Mouse (Mus musculus): ENCODE measurements at regions not wholly inside any gene's neighbourhood (a gene's known extent, or its start where the extent isn't known, plus 50 kb on each side); places are given as distances from the start of the nearest gene placed in this dataset.

DNA sequence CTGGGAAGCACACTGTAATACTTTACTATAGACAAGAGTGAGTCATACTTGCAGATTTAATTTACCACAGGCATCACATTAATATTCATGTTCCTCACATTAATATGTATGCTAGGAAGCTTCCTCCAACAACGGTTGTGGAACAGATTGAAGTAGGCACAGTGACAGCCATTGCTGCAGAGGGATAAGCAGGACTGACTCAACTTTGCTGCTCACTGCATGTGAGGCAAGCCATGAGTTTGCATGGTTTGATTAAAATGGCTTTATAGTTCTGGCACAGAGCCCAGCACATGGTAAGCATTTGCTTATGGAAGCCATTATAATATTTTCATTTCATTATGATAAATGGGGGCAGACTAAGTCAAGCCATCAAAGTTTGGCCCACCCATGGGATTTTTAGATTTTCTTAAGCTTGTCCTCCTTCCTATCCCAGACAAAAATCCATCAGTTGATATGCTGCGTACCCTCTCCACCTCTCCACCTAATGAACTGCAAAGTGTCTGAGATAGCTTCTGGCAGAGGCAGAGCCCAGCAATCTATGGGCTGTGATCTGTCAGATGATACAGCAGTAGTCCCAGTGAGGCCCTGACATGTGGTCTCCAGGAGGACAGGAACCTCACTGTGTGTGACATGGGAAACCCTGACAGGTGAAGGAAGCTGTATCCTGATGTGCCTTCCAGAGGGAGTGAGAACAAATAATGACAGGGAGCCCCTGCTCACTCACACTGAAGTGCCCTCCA, 109.6 kb upstream of the Arrdc4 start:
- no peak for DNase-seq (ENCODE audit: low read depth in 2 of 2, low spot score in 2 of 2)

DNA sequence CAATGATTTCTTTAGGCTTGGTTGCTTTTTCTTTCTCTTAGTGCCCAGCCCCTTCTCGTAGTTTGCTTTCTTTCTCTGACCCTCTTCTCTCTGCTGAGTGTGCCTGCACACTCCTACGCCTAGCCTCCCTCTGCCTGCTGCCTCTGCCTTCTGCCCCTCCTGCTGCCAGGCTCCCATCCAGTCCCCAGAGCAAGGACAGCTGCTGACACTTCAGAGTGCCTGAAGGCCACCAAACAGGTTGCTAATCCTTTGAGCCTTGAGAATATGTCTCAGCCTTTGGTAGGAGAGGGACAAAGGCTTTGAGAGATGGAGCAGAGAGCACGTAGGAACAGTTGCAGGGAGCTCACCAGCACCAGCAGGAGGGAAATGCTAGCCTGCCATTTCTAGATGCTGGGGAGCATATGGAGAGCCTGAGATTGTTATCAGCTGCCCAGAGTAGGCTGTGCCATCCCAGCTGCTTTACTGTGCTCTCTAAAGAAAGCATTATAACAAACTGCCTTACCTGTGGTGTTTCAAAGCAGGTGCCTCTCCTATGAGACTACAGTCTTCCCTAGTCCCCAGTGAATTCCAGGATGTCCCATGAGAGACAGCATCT, 103.0 kb upstream of the Arrdc4 start:
- no peak for DNase-seq (ENCODE audit: low read depth in 2 of 2, low spot score in 2 of 2)

DNA sequence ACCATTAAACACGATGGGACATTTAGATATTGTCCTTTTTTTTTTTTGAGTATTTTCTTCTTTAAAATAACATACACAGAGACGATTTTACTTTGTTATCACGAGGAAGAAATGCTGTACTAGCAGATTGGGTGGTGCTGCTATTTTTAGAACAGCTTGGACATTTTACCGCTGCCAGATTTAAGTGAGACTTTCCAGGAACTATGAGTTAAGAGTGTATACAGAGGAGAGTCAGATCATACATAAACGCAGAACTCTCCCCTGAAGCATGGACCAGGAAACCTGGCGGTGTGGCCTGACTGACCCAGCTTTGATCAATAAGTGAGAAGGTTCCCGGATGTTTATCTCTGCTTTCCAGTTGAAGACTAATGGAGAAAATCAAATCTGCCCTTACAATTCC, 95.6 kb upstream of the Arrdc4 start:
- no peak for DNase-seq (ENCODE audit: low read depth in 2 of 2, low spot score in 2 of 2)

DNA sequence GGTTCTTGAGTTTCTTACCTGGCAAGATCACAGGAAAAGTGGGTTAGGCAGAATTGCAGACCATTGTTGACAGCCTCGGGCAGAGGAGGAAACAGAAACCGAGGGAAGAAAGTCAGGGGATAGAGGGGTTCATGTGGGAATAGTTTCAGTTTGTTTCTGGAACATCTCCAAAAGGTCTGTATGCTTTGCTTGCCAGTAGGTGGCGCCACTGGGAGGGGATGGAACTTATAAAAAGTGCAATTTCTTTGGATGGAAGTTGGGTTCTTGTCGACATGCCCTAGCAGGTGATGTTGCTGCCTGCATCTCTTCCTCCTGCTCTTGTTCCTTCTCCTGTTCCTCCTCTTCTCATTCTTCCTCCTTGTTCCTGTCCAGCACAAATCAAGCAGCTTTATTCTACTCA, 94.3 kb upstream of the Arrdc4 start:
- DNase-seq (ENCODE audit: low read depth in 2 of 2, low spot score in 2 of 2), result no peak

DNA sequence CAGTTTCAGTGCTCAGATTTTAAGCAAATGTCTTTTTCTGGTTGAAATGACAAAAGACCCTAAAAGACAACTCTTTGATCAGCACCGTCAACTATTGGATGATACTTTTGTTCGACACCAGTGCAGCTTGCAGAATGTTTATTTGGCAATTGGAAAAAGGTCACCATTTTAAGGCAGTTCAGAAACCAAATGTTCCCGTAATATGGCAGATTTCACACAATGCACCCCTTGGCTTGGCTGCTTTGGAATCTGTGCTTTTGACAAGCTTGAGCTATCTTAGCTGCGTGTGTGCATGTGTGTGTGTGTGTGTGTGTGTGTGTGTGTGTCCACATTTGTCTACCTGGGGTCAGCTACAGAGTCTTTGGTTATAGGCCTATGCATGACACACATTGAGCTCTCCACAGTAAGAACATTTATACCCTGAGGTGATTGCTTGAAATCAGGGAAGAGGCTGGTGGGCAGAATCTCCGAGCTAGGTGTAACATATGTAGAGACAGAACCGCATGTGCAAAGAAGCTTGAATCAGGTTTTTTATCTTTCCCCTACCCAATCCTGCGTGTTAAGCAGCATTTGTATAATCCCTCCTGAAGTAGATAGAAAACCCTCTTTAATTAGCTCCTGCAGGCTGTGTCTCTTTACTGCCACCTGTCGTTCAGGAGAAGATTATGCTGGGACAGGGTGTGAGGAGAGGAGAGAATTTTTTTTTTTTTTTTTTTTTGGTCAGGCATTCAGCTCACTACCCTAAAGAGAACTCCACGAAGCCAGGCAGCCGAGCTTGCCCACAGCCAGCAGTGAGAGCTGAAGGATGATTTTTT, 85.1 kb upstream of the Arrdc4 start:
- DNase-seq (ENCODE audit: low read depth in 2 of 2, low spot score in 2 of 2), result no peak

DNA sequence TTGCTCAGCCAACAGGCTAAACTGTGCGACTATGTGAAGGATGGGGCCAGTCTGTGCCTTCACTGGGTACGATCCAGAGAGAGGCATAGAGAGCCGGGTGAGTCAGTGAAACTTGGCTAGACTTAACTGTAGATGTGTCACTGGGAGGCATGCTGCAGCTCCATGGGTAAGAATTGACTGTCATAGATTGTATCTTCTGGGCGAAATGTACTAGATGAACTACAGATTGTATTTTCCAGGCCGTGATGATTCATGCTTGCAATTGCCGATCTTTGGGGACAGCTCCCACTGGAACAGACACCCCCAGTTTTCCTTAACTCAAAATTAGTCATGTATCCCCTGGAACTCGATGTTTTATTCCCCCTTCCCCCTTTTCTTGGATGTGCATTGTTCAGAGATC, 84.5 kb upstream of the Arrdc4 start:
- DNase-seq (ENCODE audit: low read depth in 2 of 2, low spot score in 2 of 2), result no peak

DNA sequence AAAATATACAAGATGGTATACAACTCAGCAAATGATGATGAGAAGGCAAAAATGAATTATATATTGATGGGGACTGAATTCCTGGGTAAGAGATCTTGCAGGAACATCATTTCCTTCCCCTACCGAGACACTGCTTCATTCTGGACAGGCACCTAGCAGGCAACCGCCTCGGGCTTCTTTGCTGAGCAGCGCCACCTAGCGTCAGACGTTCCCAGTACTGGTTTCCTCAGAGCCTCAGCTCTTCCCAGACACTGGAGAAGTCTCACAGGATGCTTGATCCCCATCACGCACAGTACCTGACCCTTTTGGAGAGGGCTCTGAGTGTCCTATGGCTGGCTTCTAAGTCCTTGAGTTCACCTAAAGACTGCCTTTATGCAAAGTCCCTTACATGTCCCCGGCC, 80.8 kb upstream of the Arrdc4 start:
- no peak for DNase-seq (ENCODE audit: low read depth in 2 of 2, low spot score in 2 of 2)

DNA sequence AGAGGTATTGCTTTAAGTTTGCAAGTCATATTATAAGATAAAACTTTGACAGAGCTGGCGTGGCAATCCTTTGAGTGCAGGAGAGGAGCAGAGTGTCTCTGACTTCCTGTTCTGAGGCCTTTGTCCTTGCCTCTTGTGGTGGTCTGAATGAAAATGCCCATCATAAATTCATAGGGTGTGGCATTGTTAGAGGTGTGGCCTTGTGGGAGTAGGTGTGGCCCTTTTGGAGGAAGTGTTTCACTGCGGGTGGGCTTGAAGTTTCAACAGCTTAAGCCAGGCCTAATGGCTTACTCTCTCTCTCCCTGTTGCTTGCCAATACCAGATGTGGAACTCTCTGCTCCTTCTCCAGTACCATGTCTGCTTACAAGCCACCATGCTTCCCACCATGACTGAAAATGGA, 75.4 kb upstream of the Arrdc4 start:
- no peak for DNase-seq (ENCODE audit: low read depth in 2 of 2, low spot score in 2 of 2)

DNA sequence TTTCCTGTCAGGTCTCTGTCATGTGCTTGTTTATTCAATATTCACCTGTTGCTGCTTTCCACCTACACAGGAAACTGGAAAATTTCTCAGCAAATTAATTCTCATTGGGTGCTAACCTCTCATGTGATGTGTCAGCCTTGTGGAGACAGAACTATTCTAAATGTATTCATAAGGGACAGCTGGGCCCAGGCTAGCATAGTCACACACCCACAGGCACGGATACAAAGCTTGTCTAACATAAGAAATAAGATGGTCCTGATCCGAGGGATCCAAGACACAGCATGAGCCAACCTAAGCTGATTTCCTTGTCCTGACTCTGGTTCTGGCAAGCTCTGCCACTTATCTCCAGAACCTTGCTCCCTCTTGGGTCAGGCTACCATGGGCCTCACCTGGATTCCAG, 74.6 kb upstream of the Arrdc4 start:
- DNase-seq (ENCODE audit: low read depth in 2 of 2, low spot score in 2 of 2), result no peak

DNA sequence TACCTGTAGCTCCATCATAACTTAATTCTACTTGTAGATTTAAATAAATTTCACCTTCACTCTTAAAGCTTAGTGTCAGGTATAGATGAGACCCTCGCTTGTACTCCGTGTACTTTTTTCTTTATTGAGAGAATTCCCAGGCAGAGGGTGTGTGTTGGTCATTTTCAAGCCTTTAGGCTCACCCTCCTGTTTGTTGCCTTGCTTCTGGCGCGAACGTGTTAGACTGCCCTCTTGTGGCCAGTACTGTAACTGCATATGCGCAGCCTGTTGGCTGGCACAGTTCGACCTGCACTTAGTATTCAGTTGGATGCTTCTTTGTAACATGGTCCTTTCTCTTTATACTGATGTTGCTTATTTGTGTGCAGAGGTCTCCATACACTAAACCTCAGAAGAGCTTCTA, 74.1 kb upstream of the Arrdc4 start:
- DNase-seq (ENCODE audit: low read depth in 2 of 2, low spot score in 2 of 2), result peak in 1 of 2 experiments; percentile 15

DNA sequence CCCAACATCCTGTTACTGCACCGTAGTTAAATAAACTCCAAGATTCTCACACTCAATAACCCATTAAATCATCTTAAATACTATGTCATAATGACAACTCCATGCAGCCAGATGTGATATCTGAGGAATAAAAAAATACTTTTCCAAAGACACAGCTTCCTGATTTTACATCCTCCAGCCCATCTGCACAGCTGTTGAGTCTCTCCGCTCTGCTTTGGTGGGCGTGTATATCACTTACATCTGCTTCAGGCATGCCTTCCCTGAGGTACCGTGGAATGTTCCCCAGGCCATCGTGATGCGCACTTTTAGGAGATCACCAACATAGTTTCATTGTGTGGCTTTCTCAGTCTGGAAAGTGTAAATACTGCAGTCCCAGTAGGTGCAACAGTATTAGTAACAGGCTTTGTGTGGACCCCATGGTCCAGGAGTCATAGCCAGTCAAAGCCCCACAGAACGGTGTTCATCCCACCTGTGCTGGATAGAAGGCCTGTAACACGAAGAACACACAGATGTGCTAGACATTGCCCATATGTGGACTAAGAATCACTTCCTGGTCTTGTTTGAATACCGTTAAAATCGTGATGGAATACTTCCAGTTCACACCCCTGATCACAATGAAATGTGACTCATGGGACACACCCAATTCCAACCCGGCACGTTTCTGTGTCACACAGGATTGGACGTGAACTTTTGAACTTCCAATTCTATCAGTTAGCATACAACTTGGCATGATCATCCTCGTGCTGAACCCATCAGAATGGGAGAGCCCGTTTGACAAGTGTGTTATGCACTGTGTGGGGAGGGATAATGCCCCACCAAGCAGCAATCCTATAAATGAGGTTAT, 66.0 kb upstream of the Arrdc4 start:
- no peak for DNase-seq (ENCODE audit: low read depth in 2 of 2, low spot score in 2 of 2)

DNA sequence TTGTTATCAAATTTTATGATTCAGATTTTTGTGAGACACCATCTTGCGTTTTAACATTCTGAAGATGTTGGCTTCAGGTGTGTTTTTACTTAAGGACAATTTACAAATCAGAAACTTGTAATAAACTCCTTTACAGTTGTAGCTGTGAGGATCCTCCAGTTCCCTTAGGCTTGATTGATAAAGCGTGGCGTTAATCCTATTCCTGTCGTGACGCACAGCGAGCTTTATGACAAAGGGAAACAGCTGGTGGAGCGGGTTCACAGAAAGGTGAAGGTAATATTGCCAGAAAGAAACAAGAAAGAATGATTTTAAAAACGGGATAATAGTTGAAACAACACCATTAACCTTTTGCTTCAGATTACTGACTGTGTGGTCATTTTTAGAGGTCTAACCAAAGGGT, 60.7 kb upstream of the Arrdc4 start:
- no peak for DNase-seq (ENCODE audit: low read depth in 2 of 2, low spot score in 2 of 2)
